Mouse (Mus musculus): Measurements from ENCODE around the gene Olfr44.

- TF ChIP-seq POLR2A (IDR thresholded peaks at IDR 0.05; ENCODE audit: borderline replicate concordance, extremely low read depth, low read depth, low read length) (no peak), CTCF (IDR thresholded peaks at IDR 0.05; ENCODE audit: insufficient read depth, low read length) (no peak)
These were observed 37.4 kb downstream of the Olfr44 start, which contains the start of gene Olfr954 for GRCm38 (mm10) chr9:39456401-39456800.
